Mouse (Mus musculus): ENCODE measurements around the gene Prkag2. TPM values are rescaled to one million over a fixed set of nuclear protein-coding genes. Genes with fewer than 3 reads are reported as not detected.

Prkag2 gene
- total RNA-seq, 2 experiments from 2014 or later = 2.0 to 8.5 TPM

DNA sequence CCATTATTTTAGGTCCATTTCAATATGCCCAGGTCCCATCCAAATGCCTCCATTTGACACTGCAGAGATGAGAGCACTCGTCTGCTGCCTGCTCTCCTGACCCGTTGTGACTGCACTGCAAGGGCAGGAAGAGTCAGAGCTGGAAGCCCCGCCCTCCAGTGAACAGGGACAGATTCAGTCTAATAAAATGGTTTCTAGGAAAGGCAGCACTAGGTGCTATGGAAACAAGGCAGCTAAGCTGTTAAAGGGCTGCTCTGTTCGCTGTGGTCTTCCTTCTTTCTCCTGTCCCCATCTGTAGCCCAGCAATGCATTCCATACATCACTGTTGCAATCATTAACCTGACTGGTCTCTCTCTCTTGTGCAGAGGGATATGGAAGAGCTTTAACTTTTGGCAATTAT, 287.4 kb downstream of the Prkag2 start:
- ATAC-seq (replicated peaks; ENCODE audit: low FRiP score, poor library complexity, severe bottlenecking) = no peak

Other genes with a start within 250 kb of the Prkag2 start
- not detected in 2 replicates for gene Galntl5, start 80.8 kb upstream of the Prkag2 start, total RNA-seq (2015; ENCODE audit: low replicate concordance)
- not detected in 2 replicates for gene Galntl5, start 80.8 kb upstream of the Prkag2 start, total RNA-seq (2017; ENCODE audit: low replicate concordance)
- 3.3 and 5.6 TPM in 2 replicates for gene Galnt11, start 121.3 kb upstream of the Prkag2 start, total RNA-seq (2015; ENCODE audit: low replicate concordance)
- 2.5 and 4.7 TPM in 2 replicates for gene Galnt11, start 121.3 kb upstream of the Prkag2 start, total RNA-seq (2017; ENCODE audit: low replicate concordance)
- not detected in 2 replicates for gene E130116L18Rik, start 122.5 kb upstream of the Prkag2 start, total RNA-seq (2015; ENCODE audit: low replicate concordance)
- gene E130116L18Rik, start 122.5 kb upstream of the Prkag2 start, total RNA-seq (2017; ENCODE audit: low replicate concordance) = not detected in 2 replicates

All from erythroblast, adult 5-6 weeks (primary cell).